Mouse (Mus musculus) lung, embryonic 15.5 days (tissue): ENCODE data around the gene Tmem116. TPM values are rescaled to one million over a fixed set of nuclear protein-coding genes. Genes with fewer than 3 reads are reported as not detected.
A peak's percentile ranks its signal among the peaks of the same experiment; 100 is the strongest.
"Not testable (repeated sequence)": the region's sequence is repeated elsewhere in the genome, so short reads cannot be mapped to it uniquely, and the experiment has no call there.

ENCODE experiments used
- ATAC-seq: fragments of 200-750 bp; cut with Nextera tagmentation; 2 replicates; pipeline ENCODE4 v1.8.0; 2017; ENCODE audit warnings: moderate number of reproducible peaks, borderline replicate concordance; ENCODE audit not compliant: low FRiP score, low TSS enrichment; ENCODE audit errors: extremely low read depth
- H3K27ac ChIP-seq: fragments of 300-500 bp; sonication (generic); 2 replicates; pipeline ENCODE4 v1.5.1; 2015; ENCODE audit warnings: moderate library complexity, mild to moderate bottlenecking, inconsistent platforms
- H3K27me3 ChIP-seq: fragments of 300-500 bp; sonication (generic); 2 replicates; pipeline ENCODE4 v1.6.1; 2015; ENCODE audit warnings: inconsistent platforms
- H3K36me3 ChIP-seq: fragments of 300-500 bp; sonication (generic); 2 replicates; pipeline ENCODE4 v1.6.1; 2015; ENCODE audit warnings: inconsistent platforms
- H3K4me1 ChIP-seq: fragments of 300-500 bp; sonication (generic); 2 replicates; pipeline ENCODE4 v1.6.1; 2015; ENCODE audit warnings: inconsistent platforms
- H3K4me2 ChIP-seq: fragments of 300-500 bp; sonication (generic); 2 replicates; pipeline ENCODE4 v1.6.1; 2015; ENCODE audit warnings: inconsistent platforms, mild to moderate bottlenecking, moderate library complexity
- H3K4me3 ChIP-seq: fragments of 300-500 bp; sonication (generic); 2 replicates; pipeline ENCODE4 v1.5.1; 2015; ENCODE audit warnings: mild to moderate bottlenecking, inconsistent platforms
- H3K9ac ChIP-seq: fragments of 300-500 bp; sonication (generic); 2 replicates; pipeline ENCODE4 v1.6.1; 2015; ENCODE audit warnings: inconsistent platforms
- H3K9me3 ChIP-seq: fragments of 300-500 bp; sonication (generic); 2 replicates; pipeline ENCODE4 v1.6.1; 2016; ENCODE audit warnings: inconsistent platforms
- WGBS: fragments of 180-500 bp; shearing (Covaris S2); methylation state at CpG from one replicate; pipeline ENCODE4 v1.1.7; 2015; 5-methylcytosine and 5-hydroxymethylcytosine counted together
- polyA plus RNA-seq: library from polyadenylated mRNA; unstranded; fragments of >200 nt; fragmentation: Nextera tagmentation; extraction: Ambion mirVana; gene quantifications from 2 replicates; pipeline ENCODE4 v1.2.1, GENCODE M21; 2015

The Tmem116 gene
- polyA plus RNA-seq, 1 experiment from 2014 or later, result 2.3 TPM

- no peak overlapping the region for H3K4me3 ChIP-seq
- no peaks in the 10 kb centered on the region for H3K27me3 ChIP-seq
- 74% methylated on average over 7 of the region's 7 CpGs for WGBS
- H3K36me3 ChIP-seq, result no peaks in the 10 kb centered on the region
- no peak for ATAC-seq
- no peak overlapping the region for H3K4me2 ChIP-seq
- H3K9me3 ChIP-seq, result no peaks in the 10 kb centered on the region
- no peaks in the 10 kb centered on the region for H3K4me1 ChIP-seq
- H3K9ac ChIP-seq, result no peak overlapping the region
- H3K27ac ChIP-seq, result no peak overlapping the region
These were observed 58.3 kb downstream of the Tmem116 start for GRCm38 (mm10) chr5:121510009-121510408.

DNA sequence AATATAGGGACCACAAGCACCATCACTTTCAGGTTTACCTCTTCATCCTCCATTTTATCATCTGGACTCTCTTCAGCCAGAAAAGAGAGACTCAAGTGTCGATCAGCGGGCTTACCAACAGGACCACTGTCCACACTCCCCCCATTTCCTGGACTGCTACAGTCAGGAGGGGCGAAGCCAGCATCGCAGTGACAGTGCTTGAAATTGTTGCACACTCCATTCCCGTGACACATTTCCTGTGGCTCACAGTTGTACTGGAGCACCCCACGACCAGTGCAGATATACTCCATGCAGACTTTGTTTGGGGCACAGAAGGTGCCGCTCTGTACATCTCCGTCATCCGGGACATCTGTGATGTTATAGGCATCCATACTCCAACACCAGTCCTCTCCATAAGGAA lies 67.3 kb downstream of the Tmem116 start:
- ATAC-seq, result no peak
- Histone ChIP-seq H3K36me3 (peaks cover 24% of the 10 kb centered on the region), H3K9ac (no peak overlapping the region), H3K4me1 (no peaks in the 10 kb centered on the region), H3K27me3 (no peaks in the 10 kb centered on the region), H3K9me3 (no peaks in the 10 kb centered on the region), H3K4me3 (no peak overlapping the region), H3K4me2 (no peak overlapping the region), H3K27ac (no peak overlapping the region)
- WGBS, result 87% methylated on average over 9 of the region's 9 CpGs

GRCm38 (mm10) chr5:121519758-121520157 lies 68.1 kb downstream of the Tmem116 start:
- WGBS, result 89% methylated on average over 11 of the region's 17 CpGs

GRCm38 (mm10) chr5:121525774-121526450 lies 74.2 kb downstream of the Tmem116 start:
- H3K9ac ChIP-seq, result no peak overlapping the region
- H3K27me3 ChIP-seq, result no peaks in the 10 kb centered on the region
- H3K9me3 ChIP-seq, result no peaks in the 10 kb centered on the region
- no peak overlapping the region for H3K4me2 ChIP-seq
- no peak overlapping the region for H3K27ac ChIP-seq
- ATAC-seq, result peak; percentile 62
- H3K4me1 ChIP-seq, result 0 out of 2 replicates have a peak, but pooled peaks cover 6% of the 10 kb centered on the region
- no peak overlapping the region for H3K4me3 ChIP-seq
- H3K36me3 ChIP-seq, result peaks cover 69% of the 10 kb centered on the region
- WGBS, result 63% methylated on average over 14 of the region's 14 CpGs

More at GRCm38 (mm10) chr5:121519758-121520157, 68.1 kb downstream of the Tmem116 start:
- not testable (repeated sequence) for H3K4me1 ChIP-seq, H3K4me3 ChIP-seq, H3K27ac ChIP-seq, H3K4me2 ChIP-seq, H3K27me3 ChIP-seq, ATAC-seq, H3K9ac ChIP-seq, H3K9me3 ChIP-seq
- peaks cover 31% of the 10 kb centered on the region for H3K36me3 ChIP-seq

- H3K36me3 ChIP-seq, result peaks cover 75% of the 10 kb centered on the region
- H3K27me3 ChIP-seq, result no peaks in the 10 kb centered on the region
- 0 out of 2 replicates have a peak, but pooled peaks cover 6% of the 10 kb centered on the region for H3K4me1 ChIP-seq
- ATAC-seq, result no peak
- H3K4me2 ChIP-seq, result no peak overlapping the region
- H3K4me3 ChIP-seq, result no peak overlapping the region
- WGBS, result 68% methylated on average over 7 of the region's 7 CpGs
- H3K9ac ChIP-seq, result no peak overlapping the region
- H3K9me3 ChIP-seq, result no peaks in the 10 kb centered on the region
- H3K27ac ChIP-seq, result no peak overlapping the region
These were observed 74.8 kb downstream of the Tmem116 start for GRCm38 (mm10) chr5:121526526-121526925.

DNA sequence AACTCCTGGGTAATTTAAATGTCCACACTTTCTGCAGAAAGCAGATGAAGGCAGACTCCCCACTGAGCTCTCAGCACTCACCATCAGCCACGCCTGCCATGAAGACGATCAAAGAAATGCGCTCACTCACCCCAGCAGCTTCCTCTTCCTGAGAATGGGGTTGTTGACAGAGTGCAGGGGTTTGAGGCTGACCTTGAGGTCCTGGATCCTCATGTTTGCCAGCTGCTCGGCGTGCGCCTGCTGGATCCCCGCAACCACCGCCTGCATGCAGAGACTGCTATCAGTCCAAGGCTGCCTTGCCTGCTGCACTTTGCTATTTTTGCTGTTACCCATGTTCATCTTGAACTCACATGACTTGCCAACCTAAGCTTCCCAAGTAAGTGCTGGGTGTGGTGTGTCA lies 75.3 kb downstream of the Tmem116 start:
- Histone ChIP-seq H3K4me2 (no peak overlapping the region), H3K9me3 (no peaks in the 10 kb centered on the region), H3K4me1 (0 out of 2 replicates have a peak, but pooled peaks cover 6% of the 10 kb centered on the region), H3K27ac (no peak overlapping the region), H3K9ac (no peak overlapping the region), H3K27me3 (no peaks in the 10 kb centered on the region), H3K4me3 (no peak overlapping the region), H3K36me3 (peaks cover 76% of the 10 kb centered on the region)
- WGBS, result 47% methylated on average over 8 of the region's 8 CpGs
- peak; percentile 67; the same call in 1 of the 2 replicates for ATAC-seq

- Histone ChIP-seq H3K9me3 (no peaks in the 10 kb centered on the region), H3K27ac (no peak overlapping the region), H3K9ac (no peak overlapping the region), H3K36me3 (peaks cover 75% of the 10 kb centered on the region), H3K27me3 (no peaks in the 10 kb centered on the region), H3K4me2 (no peak overlapping the region), H3K4me1 (no peaks in the 10 kb centered on the region), H3K4me3 (no peak overlapping the region)
- 93% methylated on average over 5 of the region's 5 CpGs for WGBS
- ATAC-seq, result no peak
These were observed 82.8 kb downstream of the Tmem116 start for GRCm38 (mm10) chr5:121534521-121534920.

- peaks cover 69% of the 10 kb centered on the region for H3K36me3 ChIP-seq
- no peaks in the 10 kb centered on the region for H3K9me3 ChIP-seq
- no peak overlapping the region for H3K4me2 ChIP-seq
- no peak overlapping the region for H3K9ac ChIP-seq
- H3K4me1 ChIP-seq, result no peaks in the 10 kb centered on the region
- no peak overlapping the region for H3K4me3 ChIP-seq
- 87% methylated on average over 3 of the region's 3 CpGs for WGBS
- no peak for ATAC-seq
- no peak overlapping the region for H3K27ac ChIP-seq
- no peaks in the 10 kb centered on the region for H3K27me3 ChIP-seq
These were observed 83.4 kb downstream of the Tmem116 start for GRCm38 (mm10) chr5:121535116-121535515.

- H3K9ac ChIP-seq, result no peak overlapping the region
- ATAC-seq, result no peak
- H3K4me3 ChIP-seq, result no peak overlapping the region
- no peak overlapping the region for H3K4me2 ChIP-seq
- H3K4me1 ChIP-seq, result no peaks in the 10 kb centered on the region
- WGBS, result 69% methylated on average over 7 of the region's 7 CpGs
- H3K27me3 ChIP-seq, result no peaks in the 10 kb centered on the region
- H3K27ac ChIP-seq, result no peak overlapping the region
- H3K9me3 ChIP-seq, result no peaks in the 10 kb centered on the region
- peaks cover 53% of the 10 kb centered on the region for H3K36me3 ChIP-seq
These were observed 85.3 kb downstream of the Tmem116 start for GRCm38 (mm10) chr5:121536921-121537555.

DNA sequence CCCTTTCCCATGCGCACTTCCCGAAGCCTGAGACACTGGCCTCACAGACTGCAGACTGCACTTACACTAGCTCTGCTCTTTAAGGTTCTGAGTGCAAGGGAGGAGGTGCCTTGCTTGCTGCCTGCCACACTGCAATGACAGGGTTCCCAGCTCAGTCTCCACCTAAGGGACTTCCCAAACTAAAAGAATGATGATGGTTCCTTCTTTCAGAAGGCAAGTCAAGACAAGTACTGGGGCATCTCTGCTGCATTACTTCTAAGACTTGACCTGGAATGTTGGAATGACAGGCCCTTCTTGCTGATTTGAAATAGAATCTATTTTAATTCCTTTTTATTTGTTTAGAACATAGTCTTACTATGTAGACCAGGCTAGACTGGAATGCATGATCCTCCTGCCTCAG lies 85.9 kb downstream of the Tmem116 start:
- H3K9ac ChIP-seq, result no peak overlapping the region
- peaks cover 48% of the 10 kb centered on the region for H3K36me3 ChIP-seq
- no peak overlapping the region for H3K4me3 ChIP-seq
- 84% methylated on average over 2 of the region's 2 CpGs for WGBS
- no peaks in the 10 kb centered on the region for H3K9me3 ChIP-seq
- no peak for ATAC-seq
- no peak overlapping the region for H3K4me2 ChIP-seq
- H3K4me1 ChIP-seq, result no peaks in the 10 kb centered on the region
- H3K27me3 ChIP-seq, result no peaks in the 10 kb centered on the region
- no peak overlapping the region for H3K27ac ChIP-seq

GRCm38 (mm10) chr5:121540066-121540465 lies 88.4 kb downstream of the Tmem116 start:
- H3K4me2 ChIP-seq, result no peak overlapping the region
- H3K4me3 ChIP-seq, result no peak overlapping the region
- peaks cover 26% of the 10 kb centered on the region for H3K36me3 ChIP-seq
- peaks cover 12% of the 10 kb centered on the region for H3K4me1 ChIP-seq
- H3K27me3 ChIP-seq, result no peaks in the 10 kb centered on the region
- no peak overlapping the region for H3K27ac ChIP-seq
- ATAC-seq, result no peak
- no peak overlapping the region for H3K9ac ChIP-seq
- no peaks in the 10 kb centered on the region for H3K9me3 ChIP-seq
- 91% methylated on average over 5 of the region's 5 CpGs for WGBS

DNA sequence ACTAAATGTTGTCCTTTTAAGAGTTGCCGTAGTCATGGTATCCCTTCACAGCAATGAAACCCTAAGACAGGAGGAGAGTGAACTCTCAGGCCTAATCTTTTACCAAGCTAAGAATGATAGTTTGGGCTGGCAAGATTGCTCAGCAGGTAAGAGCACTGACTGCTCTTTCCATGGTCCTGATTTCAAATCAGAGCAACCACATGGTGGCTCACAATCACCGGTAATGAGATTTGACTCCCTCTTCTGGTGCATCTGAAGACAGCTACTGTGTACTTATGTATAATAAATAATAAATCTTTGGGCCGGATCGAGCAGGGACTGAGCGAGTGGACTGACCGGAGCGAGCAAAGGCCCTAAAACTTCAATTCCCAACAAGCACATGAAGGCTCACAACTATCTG lies 89.5 kb downstream of the Tmem116 start:
- H3K4me2 ChIP-seq, result no peak overlapping the region
- WGBS, result 79% methylated on average over 7 of the region's 7 CpGs
- H3K36me3 ChIP-seq, result peaks cover 15% of the 10 kb centered on the region
- no peaks in the 10 kb centered on the region for H3K9me3 ChIP-seq
- no peak overlapping the region for H3K27ac ChIP-seq
- H3K4me1 ChIP-seq, result peaks cover 13% of the 10 kb centered on the region
- ATAC-seq, result no peak
- no peaks in the 10 kb centered on the region for H3K27me3 ChIP-seq
- H3K4me3 ChIP-seq, result no peak overlapping the region
- no peak overlapping the region for H3K9ac ChIP-seq
